Mouse (Mus musculus): ENCODE measurements around the gene Hoxa6. TPM values are rescaled to one million over a fixed set of nuclear protein-coding genes. Genes with fewer than 3 reads are reported as not detected.

The Hoxa6 gene
- total RNA-seq, 2 experiments from 2014 or later = not detected

GRCm38 (mm10) chr6:52180213-52180710 is 28.3 kb downstream of the Hoxa6 start:
- no peak for DNase-seq (ENCODE audit: low spot score in 2 of 2)

GRCm38 (mm10) chr6:52179690-52180089 is 28.8 kb downstream of the Hoxa6 start:
- no peak for DNase-seq (ENCODE audit: low spot score in 2 of 2)

GRCm38 (mm10) chr6:52178918-52179665 is 29.4 kb downstream of the Hoxa6 start:
- DNase-seq (ENCODE audit: low spot score in 2 of 2) = no peak

GRCm38 (mm10) chr6:52177806-52178205 is 30.7 kb downstream of the Hoxa6 start:
- no peak for DNase-seq (ENCODE audit: low spot score in 2 of 2)

GRCm38 (mm10) chr6:52177061-52177735 is 31.3 kb downstream of the Hoxa6 start, which contains the start of gene 5730596B20Rik:
TSS of gene 5730596B20Rik (plus strand) at chr6:52177498.
- no peak for DNase-seq (ENCODE audit: low spot score in 2 of 2)

- DNase-seq (ENCODE audit: low spot score in 2 of 2) = no peak
These were observed 32.1 kb downstream of the Hoxa6 start for GRCm38 (mm10) chr6:52176391-52176790.

GRCm38 (mm10) chr6:52175864-52176263 is 32.7 kb downstream of the Hoxa6 start:
- no peak for DNase-seq (ENCODE audit: low spot score in 2 of 2)

- DNase-seq (ENCODE audit: low spot score in 2 of 2) = no peak
These were observed 33.4 kb downstream of the Hoxa6 start for GRCm38 (mm10) chr6:52174968-52175751.

- no peak for DNase-seq (ENCODE audit: low spot score in 2 of 2)
These were observed 34.9 kb downstream of the Hoxa6 start for GRCm38 (mm10) chr6:52173648-52174047.

GRCm38 (mm10) chr6:52172501-52172900 is 36.0 kb downstream of the Hoxa6 start:
- DNase-seq (ENCODE audit: low spot score in 2 of 2) = no peak

- DNase-seq (ENCODE audit: low spot score in 2 of 2) = no peak
These were observed 36.6 kb downstream of the Hoxa6 start for GRCm38 (mm10) chr6:52171938-52172337.

GRCm38 (mm10) chr6:52171331-52171730 is 37.2 kb downstream of the Hoxa6 start:
- DNase-seq (ENCODE audit: low spot score in 2 of 2) = no peak

- no peak for DNase-seq (ENCODE audit: low spot score in 2 of 2)
These were observed 37.7 kb downstream of the Hoxa6 start for GRCm38 (mm10) chr6:52170898-52171223.

- no peak for DNase-seq (ENCODE audit: low spot score in 2 of 2)
These were observed 38.2 kb downstream of the Hoxa6 start for GRCm38 (mm10) chr6:52170166-52170897.

GRCm38 (mm10) chr6:52169499-52170165 is 38.9 kb downstream of the Hoxa6 start:
- no peak for DNase-seq (ENCODE audit: low spot score in 2 of 2)

- peak in 1 of 2 experiments; percentile 1 for DNase-seq (ENCODE audit: low spot score in 2 of 2)
These were observed 40.1 kb downstream of the Hoxa6 start for GRCm38 (mm10) chr6:52168191-52169055.

GRCm38 (mm10) chr6:52167736-52168161 is 40.8 kb downstream of the Hoxa6 start:
- peak in 1 of 2 experiments; percentile 0 for DNase-seq (ENCODE audit: low spot score in 2 of 2)

- DNase-seq (ENCODE audit: low spot score in 2 of 2) = no peak
These were observed 41.3 kb downstream of the Hoxa6 start for GRCm38 (mm10) chr6:52167176-52167575.

GRCm38 (mm10) chr6:52166431-52167077 is 42.0 kb downstream of the Hoxa6 start:
- peak in 1 of 2 experiments; percentile 0 for DNase-seq (ENCODE audit: low spot score in 2 of 2)
